Mouse (Mus musculus): ENCODE results near the gene Rhot1. TPM values are rescaled to one million over a fixed set of nuclear protein-coding genes. Genes with fewer than 3 reads are reported as not detected.
"Not testable (repeated sequence)": the region's sequence is repeated elsewhere in the genome, so short reads cannot be mapped to it uniquely, and the experiment has no call there.

Rhot1 gene
- polyA plus RNA-seq, 1 experiment: 15.8 TPM

- Histone ChIP-seq H3K4me3 (ENCODE audit: insufficient read depth, poor library complexity, severe bottlenecking) (no peak overlapping the region), H3K79me2 (ENCODE audit: control insufficient read depth, insufficient read depth) (no peaks in the 10 kb centered on the region), H3K27me3 (ENCODE audit: control insufficient read depth, insufficient read depth, insufficient read length) (no peaks in the 10 kb centered on the region), H3ac (ENCODE audit: control insufficient read depth, insufficient read length, low read depth) (no peak overlapping the region), H3K79me3 (ENCODE audit: low read depth) (no peaks in the 10 kb centered on the region), H3K36me3 (ENCODE audit: control insufficient read depth, insufficient read depth) (no peaks in the 10 kb centered on the region)
- TF ChIP-seq MAX (IDR thresholded peaks at IDR 0.05): no peak
- no peak for TF ChIP-seq CEBPB (IDR thresholded peaks at IDR 0.05; ENCODE audit: low read depth)
These were observed 31.6 kb upstream of the Rhot1 start for GRCm38 (mm10) chr11:80176911-80177895.

- Histone ChIP-seq H3K79me3 (ENCODE audit: low read depth) (no peaks in the 10 kb centered on the region), H3K36me3 (ENCODE audit: control insufficient read depth, insufficient read depth) (no peaks in the 10 kb centered on the region), H3K4me3 (ENCODE audit: insufficient read depth, poor library complexity, severe bottlenecking) (no peak overlapping the region), H3ac (ENCODE audit: control insufficient read depth, insufficient read length, low read depth) (no peak overlapping the region), H3K27me3 (ENCODE audit: control insufficient read depth, insufficient read depth, insufficient read length) (no peaks in the 10 kb centered on the region), H3K79me2 (ENCODE audit: control insufficient read depth, insufficient read depth) (no peaks in the 10 kb centered on the region)
- TF ChIP-seq FOSL1 (IDR thresholded peaks at IDR 0.05; ENCODE audit: insufficient read depth, low read length, poor library complexity, severe bottlenecking): no peak
- TF ChIP-seq CEBPB (IDR thresholded peaks at IDR 0.05; ENCODE audit: low read depth): no peak
- no peak for TF ChIP-seq MAX (IDR thresholded peaks at IDR 0.05)
- TF ChIP-seq CTCF (IDR thresholded peaks at IDR 0.05; ENCODE audit: control insufficient read depth, insufficient read depth, insufficient read length): no peak
- no peak for TF ChIP-seq MYOD1 (IDR thresholded peaks at IDR 0.05; ENCODE audit: control insufficient read depth, insufficient read length, low read depth)
- no peak for TF ChIP-seq MYOG (IDR thresholded peaks at IDR 0.05; ENCODE audit: control insufficient read depth, extremely low read depth, insufficient read length)
- TF ChIP-seq USF1 (IDR thresholded peaks at IDR 0.05; ENCODE audit: low read depth): no peak
These were observed 30.5 kb upstream of the Rhot1 start for GRCm38 (mm10) chr11:80178316-80178715.

- Histone ChIP-seq H3K79me2 (ENCODE audit: control insufficient read depth, insufficient read depth) (peaks cover 11% of the 10 kb centered on the region), H3K4me3 (ENCODE audit: insufficient read depth, poor library complexity, severe bottlenecking) (no peak overlapping the region), H3K79me3 (ENCODE audit: low read depth) (no peaks in the 10 kb centered on the region), H3K27me3 (ENCODE audit: control insufficient read depth, insufficient read depth, insufficient read length) (no peaks in the 10 kb centered on the region), H3ac (ENCODE audit: control insufficient read depth, insufficient read length, low read depth) (no peak overlapping the region), H3K36me3 (ENCODE audit: control insufficient read depth, insufficient read depth) (no peaks in the 10 kb centered on the region)
- no peak for TF ChIP-seq USF1 (IDR thresholded peaks at IDR 0.05; ENCODE audit: low read depth)
- no peak for TF ChIP-seq MAX (IDR thresholded peaks at IDR 0.05)
- no peak for TF ChIP-seq FOSL1 (IDR thresholded peaks at IDR 0.05; ENCODE audit: insufficient read depth, low read length, poor library complexity, severe bottlenecking)
- no peak for TF ChIP-seq CTCF (IDR thresholded peaks at IDR 0.05; ENCODE audit: control insufficient read depth, insufficient read depth, insufficient read length)
- no peak for TF ChIP-seq CEBPB (IDR thresholded peaks at IDR 0.05; ENCODE audit: low read depth)
- no peak for TF ChIP-seq MYOG (IDR thresholded peaks at IDR 0.05; ENCODE audit: control insufficient read depth, extremely low read depth, insufficient read length)
- no peak for TF ChIP-seq MYOD1 (IDR thresholded peaks at IDR 0.05; ENCODE audit: control insufficient read depth, insufficient read length, low read depth)
These were observed 27.6 kb upstream of the Rhot1 start for GRCm38 (mm10) chr11:80181021-80181749.

- H3ac ChIP-seq (ENCODE audit: control insufficient read depth, insufficient read length, low read depth); H3K79me3 ChIP-seq (ENCODE audit: low read depth); H3K36me3 ChIP-seq (ENCODE audit: control insufficient read depth, insufficient read depth); H3K27me3 ChIP-seq (ENCODE audit: control insufficient read depth, insufficient read depth, insufficient read length): not testable (repeated sequence)
- H3K79me2 ChIP-seq (ENCODE audit: control insufficient read depth, insufficient read depth): peaks cover 11% of the 10 kb centered on the region
- H3K4me3 ChIP-seq (ENCODE audit: insufficient read depth, poor library complexity, severe bottlenecking): peak overlapping the region; percentile 95
These were observed 25.6 kb upstream of the Rhot1 start for GRCm38 (mm10) chr11:80183054-80183704.

GRCm38 (mm10) chr11:80183705-80184255, 25.0 kb upstream of the Rhot1 start, which contains the start of gene Rnf135:
Gene Rnf135 (plus strand): TSS chr11:80183851.
- Histone ChIP-seq H3ac (ENCODE audit: control insufficient read depth, insufficient read length, low read depth) (peak within 1 kb of the TSS; percentile 94), H3K27me3 (ENCODE audit: control insufficient read depth, insufficient read depth, insufficient read length) (no peaks in the 10 kb centered on the region), H3K79me2 (ENCODE audit: control insufficient read depth, insufficient read depth) (peaks cover 11% of the 10 kb centered on the region), H3K79me3 (ENCODE audit: low read depth) (no peaks in the 10 kb centered on the region), H3K36me3 (ENCODE audit: control insufficient read depth, insufficient read depth) (no peaks in the 10 kb centered on the region), H3K4me3 (ENCODE audit: insufficient read depth, poor library complexity, severe bottlenecking) (peak within 1 kb of the TSS; percentile 95)
- no peak for TF ChIP-seq FOSL1 (IDR thresholded peaks at IDR 0.05; ENCODE audit: insufficient read depth, low read length, poor library complexity, severe bottlenecking)
- no peak for TF ChIP-seq CEBPB (IDR thresholded peaks at IDR 0.05; ENCODE audit: low read depth)
- no peak for TF ChIP-seq MAX (IDR thresholded peaks at IDR 0.05)
- no peak for TF ChIP-seq MYOG (IDR thresholded peaks at IDR 0.05; ENCODE audit: control insufficient read depth, extremely low read depth, insufficient read length)
- TF ChIP-seq USF1 (IDR thresholded peaks at IDR 0.05; ENCODE audit: low read depth): no peak
- no peak for TF ChIP-seq CTCF (IDR thresholded peaks at IDR 0.05; ENCODE audit: control insufficient read depth, insufficient read depth, insufficient read length)
- TF ChIP-seq MYOD1 (IDR thresholded peaks at IDR 0.05; ENCODE audit: control insufficient read depth, insufficient read length, low read depth): no peak
